In genomic region chr6:101219004-101219403, GRCm38 (mm10) we compare ENCODE assay signal across 12 mouse cellular contexts.
"Had no signal": no experiment of that assay in that cellular context is flagged by ENCODE, and none has a peak within 500 bp of the region (broad histone marks: within the 10 kb centered on the region; RNA-seq: fewer than 3 reads in every experiment).

No protein-coding gene starts in this region.

- ATAC-seq: intestine, embryonic 16.5 days had no signal

- H3K4me2 ChIP-seq: kidney, embryonic 15.5 days; limb, embryonic 12.5 days; liver, embryonic 13.5 days; lung, embryonic 14.5 days; neural tube, embryonic 12.5 days had no signal

- H3K27me3 ChIP-seq: kidney, embryonic 15.5 days; limb, embryonic 12.5 days; liver, embryonic 13.5 days; neural tube, embryonic 12.5 days had no signal

- H3K27ac ChIP-seq: limb, embryonic 12.5 days; liver, embryonic 13.5 days; midbrain, embryonic 10.5 days; neural tube, embryonic 12.5 days had no signal

- H3K9me3 ChIP-seq: kidney, embryonic 15.5 days; limb, embryonic 12.5 days; liver, embryonic 13.5 days; midbrain, embryonic 10.5 days; neural tube, embryonic 12.5 days had no signal

- DNase-seq: kidney, adult 2 months; kidney, postnatal 14 days; liver, embryonic 13.5 days; midbrain, embryonic 14.5 days; thymus, adult 18-20 months; thymus, postnatal 14 days had no signal

- H3K4me1 ChIP-seq: liver, embryonic 13.5 days; neural tube, embryonic 12.5 days had no signal

- H3K36me3 ChIP-seq: kidney, embryonic 15.5 days; limb, embryonic 12.5 days; liver, embryonic 13.5 days; midbrain, embryonic 10.5 days; neural tube, embryonic 12.5 days had no signal

- H3K9ac ChIP-seq: kidney, embryonic 15.5 days; limb, embryonic 12.5 days; liver, embryonic 13.5 days; lung, embryonic 14.5 days; neural tube, embryonic 12.5 days had no signal

- H3K4me3 ChIP-seq: kidney, embryonic 15.5 days; limb, embryonic 12.5 days; liver, embryonic 13.5 days; midbrain, embryonic 10.5 days; neural tube, embryonic 12.5 days had no signal
